In the genomic region with DNA sequence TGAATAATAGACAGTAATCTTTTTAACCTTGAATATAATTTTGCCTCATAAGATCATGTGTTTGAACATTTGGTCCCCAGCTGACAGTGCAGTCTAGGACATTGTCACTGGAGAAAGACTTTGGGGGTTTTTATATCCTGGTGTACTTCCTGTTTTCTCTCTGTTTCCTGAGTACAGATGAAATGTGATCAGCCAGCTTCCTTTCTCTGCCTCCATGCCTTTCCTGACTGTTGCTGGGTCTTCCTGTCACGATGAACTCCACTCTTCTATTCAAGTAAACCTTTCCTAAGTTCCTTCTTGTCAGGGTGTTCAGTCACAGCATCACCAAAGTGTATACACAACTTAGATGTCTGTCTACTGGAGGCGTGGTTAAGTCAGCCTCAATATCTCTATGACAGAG, we compare ENCODE assay signal across 19 mouse cellular contexts. TPM values are rescaled to one million over a fixed set of nuclear protein-coding genes. Genes with fewer than 3 reads are reported as not detected.
DNase-seq lines count a peak whose midpoint lies in the region; ATAC-seq and TF ChIP-seq lines count a peak whose summit lies in the region.
"Had no signal": no experiment of that assay in that cellular context is flagged by ENCODE, and none has a peak within 500 bp of the region (broad histone marks: within the 10 kb centered on the region; RNA-seq: fewer than 3 reads in every experiment).

No protein-coding gene starts in this region.

- H3K79me2 ChIP-seq in MEL (ENCODE audit: control insufficient read depth, insufficient read depth, low read length, poor library complexity): no peaks in the 10 kb centered on the region

- H3K4me2 ChIP-seq in heart, postnatal 0 days (ENCODE audit: low read depth, low read length): no peak overlapping the region
- no peak overlapping the region for H3K4me2 ChIP-seq in liver, postnatal 0 days (ENCODE audit: low read depth, low read length)
- H3K4me2 ChIP-seq in liver, embryonic 11.5 days: no peak overlapping the region
- H3K4me2 ChIP-seq: hindbrain, embryonic 14.5 days; limb, embryonic 12.5 days had no signal

- no peaks in the 10 kb centered on the region for H3K9me3 ChIP-seq in heart, postnatal 0 days (replicated peaks; ENCODE audit: control insufficient read depth, low read length)
- H3K9me3 ChIP-seq in heart, embryonic 10.5 days: no peaks in the 10 kb centered on the region
- no peaks in the 10 kb centered on the region for H3K9me3 ChIP-seq in liver, postnatal 0 days (ENCODE audit: low read length)
- no peaks in the 10 kb centered on the region for H3K9me3 ChIP-seq in liver, embryonic 11.5 days (ENCODE audit: control insufficient read depth, low read length)
- no peaks in the 10 kb centered on the region for H3K9me3 ChIP-seq in MEL (replicated peaks; ENCODE audit: insufficient read depth, low read length)
- H3K9me3 ChIP-seq: limb, embryonic 12.5 days; midbrain, embryonic 10.5 days had no signal

- no peak for TF ChIP-seq EP300 in heart, postnatal 0 days (IDR thresholded peaks at IDR 0.05; ENCODE audit: low read depth)
- TF ChIP-seq EP300 in liver, postnatal 0 days (IDR thresholded peaks at IDR 0.05; ENCODE audit: low read depth): peak; percentile 53; the same call in 1 of the 2 replicates
- TF ChIP-seq EP300 in MEL (IDR thresholded peaks at IDR 0.05; ENCODE audit: low read depth in 1 of 2, low read length in 2 of 2): no peak

- H3K9ac ChIP-seq in heart, postnatal 0 days (replicated peaks; ENCODE audit: low read depth, low read length): no peak overlapping the region
- no peak overlapping the region for H3K9ac ChIP-seq in liver, postnatal 0 days (replicated peaks)
- H3K9ac ChIP-seq in liver, embryonic 11.5 days (ENCODE audit: low read depth, low read length): no peak overlapping the region
- H3K9ac ChIP-seq in MEL (ENCODE audit: control insufficient read depth, low read depth, low read length, poor library complexity, severe bottlenecking): no peak overlapping the region
- H3K9ac ChIP-seq: hindbrain, embryonic 14.5 days; limb, embryonic 12.5 days; liver, embryonic 14.5 days had no signal

- no peak overlapping the region for H3K4me3 ChIP-seq in heart, postnatal 0 days (ENCODE audit: low read depth, low read length)
- H3K4me3 ChIP-seq in heart, embryonic 10.5 days: no peak overlapping the region
- H3K4me3 ChIP-seq in liver, postnatal 0 days (ENCODE audit: low read depth, low read length): no peak overlapping the region
- H3K4me3 ChIP-seq in liver, embryonic 11.5 days (ENCODE audit: low read depth, low read length): no peak overlapping the region
- H3K4me3 ChIP-seq in MEL (ENCODE audit: control insufficient read depth in 1 of 2, insufficient read depth in 1 of 2, low read depth in 2 of 2, low read length in 2 of 2): no peak overlapping the region
- H3K4me3 ChIP-seq: gastrocnemius, adult 2 months; limb, embryonic 12.5 days; midbrain, embryonic 10.5 days had no signal

- DNase-seq in heart, postnatal 0 days (ENCODE audit: low spot score): no peak
- no peak for DNase-seq in heart, embryonic 10.5 days (ENCODE audit: low spot score)
- DNase-seq in liver, postnatal 0 days: no peak
- no peak for DNase-seq in liver, embryonic 11.5 days (ENCODE audit: low spot score)
- DNase-seq in MEL (ENCODE audit: low read depth, low spot score): peak; percentile 36
- DNase-seq in right cerebral cortex, adult 2 months (ENCODE audit: low spot score in 2 of 2): no peak
- DNase-seq in frontal cortex, postnatal 25 days (ENCODE audit: low spot score in 2 of 2): no peak
- DNase-seq: adrenal gland, postnatal 25 days; cerebellum, adult 18-20 months; cerebellum, postnatal 25 days; gastrocnemius, adult 2 months; heart, adult 11 months; lung, postnatal 36 days; right cerebral cortex, postnatal 4 days; thymus, adult 2 months had no signal

- H3K4me1 ChIP-seq in heart, postnatal 0 days (ENCODE audit: control insufficient read depth, insufficient read depth): peaks cover 19% of the 10 kb centered on the region
- peaks cover 29% of the 10 kb centered on the region for H3K4me1 ChIP-seq in heart, embryonic 10.5 days
- H3K4me1 ChIP-seq in liver, postnatal 0 days (ENCODE audit: insufficient read depth): peaks cover 10% of the 10 kb centered on the region
- H3K4me1 ChIP-seq in liver, embryonic 11.5 days (replicated peaks; ENCODE audit: control insufficient read depth, insufficient read depth, low read length): peaks cover 7% of the 10 kb centered on the region; the same call in 1 of the 2 replicates
- peaks cover 4 to 12% of the 10 kb centered on the region in 2 experiments for H3K4me1 ChIP-seq in MEL (ENCODE audit: control insufficient read depth in 1 of 2, insufficient read depth in 2 of 2, low read length in 2 of 2)
- H3K4me1 ChIP-seq: midbrain, embryonic 10.5 days had no signal

- H3K36me3 ChIP-seq in heart, postnatal 0 days (replicated peaks; ENCODE audit: control insufficient read depth, insufficient read depth, low read length): no peaks in the 10 kb centered on the region
- no peaks in the 10 kb centered on the region for H3K36me3 ChIP-seq in heart, embryonic 10.5 days
- no peaks in the 10 kb centered on the region for H3K36me3 ChIP-seq in liver, postnatal 0 days (replicated peaks; ENCODE audit: insufficient read depth, low read length)
- no peaks in the 10 kb centered on the region for H3K36me3 ChIP-seq in liver, embryonic 11.5 days (ENCODE audit: control insufficient read depth, insufficient read depth, low read length)
- peaks cover 0 to 5% of the 10 kb centered on the region in 2 experiments; a peak in 1 of 4 replicates for H3K36me3 ChIP-seq in MEL (ENCODE audit: control insufficient read depth in 1 of 2, insufficient read depth in 2 of 2, low read length in 2 of 2)
- H3K36me3 ChIP-seq: limb, embryonic 12.5 days; midbrain, embryonic 10.5 days had no signal

- TF ChIP-seq RAD21 in MEL (IDR thresholded peaks at IDR 0.05; ENCODE audit: low read depth, low read length): no peak

- TF ChIP-seq POLR2A in MEL (IDR thresholded peaks at IDR 0.05; ENCODE audit: control insufficient read depth in 1 of 2, insufficient read depth in 1 of 2, low read depth in 1 of 2, low read length in 2 of 2, poor library complexity in 1 of 2): no peak

- no peaks in the 10 kb centered on the region for H3K27me3 ChIP-seq in heart, postnatal 0 days (ENCODE audit: control insufficient read depth, insufficient read depth, low read length)
- H3K27me3 ChIP-seq in heart, embryonic 10.5 days (ENCODE audit: insufficient read depth, poor library complexity, severe bottlenecking): no peaks in the 10 kb centered on the region
- H3K27me3 ChIP-seq in liver, postnatal 0 days (ENCODE audit: insufficient read depth, low read length): no peaks in the 10 kb centered on the region
- H3K27me3 ChIP-seq in liver, embryonic 11.5 days (replicated peaks; ENCODE audit: control insufficient read depth, insufficient read depth, low read length): no peaks in the 10 kb centered on the region
- no peaks in the 10 kb centered on the region; a peak in 2 of 4 replicates for H3K27me3 ChIP-seq in MEL (ENCODE audit: control insufficient read depth in 1 of 2, insufficient read depth in 2 of 2, low read length in 2 of 2)
- H3K27me3 ChIP-seq: limb, embryonic 12.5 days had no signal

- TF ChIP-seq CTCF in heart, postnatal 0 days (IDR thresholded peaks at IDR 0.05; ENCODE audit: low read depth): no peak
- no peak for TF ChIP-seq CTCF in liver, postnatal 0 days (IDR thresholded peaks at IDR 0.05; ENCODE audit: low read depth)
- TF ChIP-seq CTCF in MEL (IDR thresholded peaks at IDR 0.05 in 2 of 3, conservative IDR thresholded peaks at IDR 0.05 in 1 of 3; ENCODE audit: control insufficient read depth in 1 of 3, insufficient read depth in 1 of 3, low read depth in 2 of 3, low read length in 3 of 3, poor library complexity in 1 of 3, severe bottlenecking in 1 of 3): no peak

- 0 out of 2 replicates have a peak, but pooled peaks have one; percentile 12 for ATAC-seq in heart, postnatal 0 days (ENCODE audit: insufficient read depth, low read depth)
- no peak for ATAC-seq in liver, postnatal 0 days
- no peak for ATAC-seq in liver, embryonic 11.5 days (replicated peaks; ENCODE audit: low FRiP score)

- WGBS in heart, postnatal 0 days: 71% methylated on average over 2 of the region's 2 CpGs
- whole genome bisulfite sequencing in heart, embryonic 10.5 days: 64% methylated on average over 2 of the region's 2 CpGs
- 40% methylated on average over 2 of the region's 2 CpGs for WGBS in liver, postnatal 0 days (ENCODE audit: insufficient replicate concordance)
- WGBS in liver, embryonic 11.5 days: 44% methylated on average over 2 of the region's 2 CpGs

- H3K27ac ChIP-seq in heart, postnatal 0 days (ENCODE audit: low read depth): no peak overlapping the region
- H3K27ac ChIP-seq in heart, embryonic 10.5 days: no peak overlapping the region
- H3K27ac ChIP-seq in liver, postnatal 0 days (ENCODE audit: low read depth): no peak overlapping the region; the same call in 1 of the 2 replicates
- no peak overlapping the region for H3K27ac ChIP-seq in liver, embryonic 11.5 days (ENCODE audit: low read depth, low read length)
- H3K27ac ChIP-seq in MEL (ENCODE audit: control insufficient read depth, low read depth, low read length): no peak overlapping the region
- H3K27ac ChIP-seq: gastrocnemius, adult 2 months; hindbrain, embryonic 14.5 days; limb, embryonic 12.5 days; liver, embryonic 14.5 days; midbrain, embryonic 10.5 days had no signal

TF ChIP-seq in MEL, 35 proteins besides CTCF, POLR2A, EP300 and RAD21:
- TF ChIP-seq CHD2 (IDR thresholded peaks at IDR 0.05; ENCODE audit: low read length) (no peak), POLR2AphosphoS2 (IDR thresholded peaks at IDR 0.05; ENCODE audit: low read length) (no peak), KAT2A (conservative IDR thresholded peaks at IDR 0.05; ENCODE audit: low read depth, low read length) (no peak), ELF1 (IDR thresholded peaks at IDR 0.05; ENCODE audit: low read depth, low read length) (peak; percentile 25; the same call in 1 of the 2 replicates)

RNA-seq across cellular contexts. Expression of a gene that starts 59.6 kb away (rescaled TPM):
- 17.9 and 24.6 TPM in 2 replicates for total RNA-seq in heart, postnatal 0 days (2014; rRNA removed; ENCODE audit: low replicate concordance)
- polyA plus RNA-seq in heart, postnatal 0 days (2015; fragmentation: Nextera tagmentation; extraction: Ambion mirVana): 6.2 and 6.5 TPM in 2 replicates
- 2.1 TPM in 2 replicates for polyA plus RNA-seq in heart, embryonic 10.5 days (2016; fragmentation: Nextera tagmentation; extraction: Ambion mirVana)
- polyA plus RNA-seq in liver, postnatal 0 days (2015; fragmentation: Nextera tagmentation; extraction: Ambion mirVana): 1.1 and 1.4 TPM in 2 replicates
- polyA plus RNA-seq in liver, embryonic 11.5 days (2014; fragmentation: Nextera tagmentation; extraction: Ambion mirVana): 0.97 and 1.1 TPM in 2 replicates
- not detected in 2 replicates for total RNA-seq in MEL (2012; rRNA removed)
- not detected for polyA plus RNA-seq in MEL (2012; ENCODE audit: insufficient read depth in 1 of 2, insufficient read length in 2 of 2, low read depth in 1 of 2, low replicate concordance in 2 of 2, missing spikeins in 1 of 2)
